Mouse (Mus musculus) urinary bladder, postnatal 14 days (tissue): Measurements from ENCODE around the gene Actl6b.
A peak's percentile ranks its signal among the peaks of the same experiment; 100 is the strongest.
"Not testable (repeated sequence)": the region's sequence is repeated elsewhere in the genome, so short reads cannot be mapped to it uniquely, and the experiment has no call there.

Experiments used
- DNase-seq: peaks from one replicate; pipeline ENCODE4 v3.0.0; 2021; ENCODE audit warnings: low spot score

Actl6b gene

GRCm38 (mm10) chr5:137601365-137601729 is 48.0 kb downstream of the Actl6b start:
- peak; percentile 42 for DNase-seq

- no peak for DNase-seq
Measured at GRCm38 (mm10) chr5:137607860-137608653, 54.7 kb downstream of the Actl6b start.

GRCm38 (mm10) chr5:137608654-137609190 is 55.4 kb downstream of the Actl6b start:
- no peak for DNase-seq

GRCm38 (mm10) chr5:137609292-137609691 is 56.0 kb downstream of the Actl6b start:
- DNase-seq, result no peak

- no peak for DNase-seq
Measured at GRCm38 (mm10) chr5:137610056-137610455, 56.7 kb downstream of the Actl6b start.

- peak; percentile 79 for DNase-seq
Measured at GRCm38 (mm10) chr5:137610548-137611244, 57.4 kb downstream of the Actl6b start.

GRCm38 (mm10) chr5:137611245-137611602 is 57.9 kb downstream of the Actl6b start:
- peak; percentile 70 for DNase-seq

GRCm38 (mm10) chr5:137613076-137613475 is 59.8 kb downstream of the Actl6b start:
- DNase-seq, result peak; percentile 40

- DNase-seq, result peak; percentile 85
Measured at GRCm38 (mm10) chr5:137613550-137613949, 60.2 kb downstream of the Actl6b start, which contains the start of gene Pcolce. Gene Pcolce, minus strand, starts transcription at chr5:137613784.

- not testable (repeated sequence) for DNase-seq
Measured at GRCm38 (mm10) chr5:137614921-137615320, 61.6 kb downstream of the Actl6b start.

- DNase-seq, result peak; percentile 46
Measured at GRCm38 (mm10) chr5:137615347-137615746, 62.0 kb downstream of the Actl6b start.
